Mouse (Mus musculus) frontal cortex, postnatal 36 days (tissue): ENCODE measurements at regions not wholly inside any gene's neighbourhood (a gene's known extent, or its start where the extent isn't known, plus 50 kb on each side); places are given as distances from the start of the nearest gene placed in this dataset.
A peak's percentile ranks its signal among the peaks of the same experiment; 100 is the strongest.

Experiments used
- DNase-seq, 2 experiments: peaks; one replicate each; pipeline ENCODE4 v3.0.0; 2022; ENCODE audit warnings: low spot score in 2 of 2

DNA sequence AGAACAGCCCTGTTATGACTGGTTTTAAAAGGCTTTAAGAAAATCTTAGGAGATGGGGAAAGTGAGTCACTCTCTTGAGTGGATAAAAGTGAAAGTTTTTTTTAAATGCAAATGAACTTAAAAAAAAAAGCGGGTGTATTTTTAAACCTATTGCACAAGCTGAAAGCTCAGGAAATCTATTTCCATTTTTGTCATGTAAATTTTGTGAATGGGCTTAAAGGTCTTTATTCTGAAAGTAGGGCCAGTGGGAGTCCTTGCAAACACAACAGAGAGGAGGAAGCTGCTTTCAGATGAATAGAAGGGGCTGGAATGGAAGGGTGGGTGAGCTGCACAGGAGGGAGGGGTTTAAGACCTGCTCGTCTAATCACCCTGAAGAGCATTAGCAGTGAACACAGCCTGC lies 62.9 kb downstream of the Fam84a start:
- peak in 1 of 2 experiments; percentile 22 for DNase-seq

DNA sequence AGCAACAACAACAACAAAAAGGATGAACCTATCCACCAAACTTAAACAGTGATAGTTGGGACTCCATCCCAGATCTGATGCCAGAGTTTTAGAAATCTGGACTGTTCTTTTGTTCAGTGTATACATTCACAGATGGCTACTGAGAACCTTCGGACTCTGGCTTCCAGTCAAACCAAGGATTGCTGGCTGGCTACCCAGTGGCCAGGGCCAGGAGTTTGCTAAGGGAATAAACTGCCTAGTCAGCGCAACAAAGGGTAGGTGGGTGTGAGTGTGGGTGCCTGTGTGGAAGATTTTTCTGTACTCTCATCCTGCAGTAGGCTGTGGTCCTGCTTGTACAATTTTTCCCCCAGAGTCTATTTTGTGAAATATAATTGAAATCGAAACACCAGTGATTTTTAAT lies 69.1 kb downstream of the Fam84a start:
- peak; percentile 45 to 54 for DNase-seq

DNA sequence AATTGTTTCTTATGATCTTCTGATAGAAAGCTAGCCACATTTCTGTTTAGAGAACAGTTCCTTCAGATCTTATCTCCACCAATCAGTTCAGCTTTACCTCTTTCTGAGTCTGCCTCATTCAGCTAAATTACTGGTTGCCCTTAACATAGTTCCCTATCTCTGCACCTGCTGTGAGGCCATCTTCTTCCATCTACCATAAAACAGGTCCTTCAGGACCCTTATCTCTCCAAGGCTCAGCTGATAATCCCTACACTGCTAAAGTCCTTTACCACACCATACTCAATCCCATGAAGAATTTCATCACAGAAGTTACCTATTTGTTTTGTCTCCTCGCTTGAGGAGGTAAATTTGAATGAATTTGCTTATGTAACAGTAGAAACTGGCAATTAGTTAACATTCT lies 72.0 kb downstream of the Fam84a start:
- no peak for DNase-seq

DNA sequence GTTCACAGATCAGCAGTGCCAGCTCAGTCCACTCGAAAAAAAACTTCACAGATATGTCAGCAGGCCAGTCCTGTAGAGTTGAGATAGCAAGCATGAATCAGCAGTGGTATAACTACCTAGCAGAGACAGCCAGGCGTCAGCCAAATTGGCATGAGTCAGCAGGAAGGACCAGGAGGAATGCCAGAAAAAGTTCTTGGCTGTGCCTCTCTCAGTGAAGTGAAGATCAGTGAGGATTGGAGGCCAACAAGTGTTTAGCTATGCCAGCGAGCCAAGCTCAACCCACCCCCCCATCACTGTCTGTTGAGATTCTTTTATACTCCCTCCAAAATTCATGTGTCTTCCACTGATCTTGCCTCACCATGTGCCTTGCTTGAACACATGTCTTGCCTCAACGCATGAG lies 82.8 kb downstream of the Fam84a start:
- DNase-seq = peak; percentile 66 to 69

- DNase-seq = no peak
Observed at GRCm38 (mm10) chr12:14065401-14065800, 86.5 kb downstream of the Fam84a start.

- no peak for DNase-seq
Observed at GRCm38 (mm10) chr12:14063276-14063675, 88.6 kb downstream of the Fam84a start.

DNA sequence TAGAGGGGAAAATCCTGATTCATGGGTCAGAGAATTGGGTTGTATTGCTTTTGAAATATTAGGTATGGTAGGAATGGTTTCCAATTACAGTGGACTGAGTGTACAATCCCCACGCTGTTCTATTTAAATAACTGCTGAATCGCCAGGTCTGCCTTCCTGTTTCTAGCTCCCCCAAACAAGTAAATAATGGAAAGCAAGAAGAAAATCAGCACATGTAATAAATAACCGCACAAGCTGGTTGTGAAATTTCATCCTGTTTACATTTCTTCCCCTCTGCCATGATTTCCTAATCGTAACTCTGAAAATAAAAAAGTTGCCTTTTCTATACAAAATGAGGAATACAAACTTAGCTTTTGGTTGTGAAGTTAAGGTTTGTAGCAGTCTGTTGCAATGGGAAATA lies 95.7 kb downstream of the Fam84a start:
- DNase-seq = no peak

DNA sequence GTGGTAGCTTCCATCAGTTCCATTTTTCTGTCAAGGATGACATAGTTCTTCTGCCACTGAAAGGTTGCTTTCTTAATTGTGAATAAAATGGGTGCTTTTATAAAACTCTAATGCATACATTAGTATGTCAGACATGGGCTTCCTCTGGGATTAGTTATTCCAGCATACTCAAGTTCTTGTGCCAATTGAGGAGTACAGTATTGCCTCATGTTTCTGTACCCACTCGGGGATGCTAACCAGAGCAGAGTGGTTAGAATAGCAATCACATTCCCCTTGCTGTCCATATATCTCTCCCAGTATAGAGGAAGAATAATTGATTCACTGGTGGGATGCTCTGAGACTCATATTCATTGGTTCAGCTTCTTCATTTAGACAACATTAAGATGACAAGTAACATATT lies 119.5 kb downstream of the Fam84a start:
- DNase-seq = no peak

DNA sequence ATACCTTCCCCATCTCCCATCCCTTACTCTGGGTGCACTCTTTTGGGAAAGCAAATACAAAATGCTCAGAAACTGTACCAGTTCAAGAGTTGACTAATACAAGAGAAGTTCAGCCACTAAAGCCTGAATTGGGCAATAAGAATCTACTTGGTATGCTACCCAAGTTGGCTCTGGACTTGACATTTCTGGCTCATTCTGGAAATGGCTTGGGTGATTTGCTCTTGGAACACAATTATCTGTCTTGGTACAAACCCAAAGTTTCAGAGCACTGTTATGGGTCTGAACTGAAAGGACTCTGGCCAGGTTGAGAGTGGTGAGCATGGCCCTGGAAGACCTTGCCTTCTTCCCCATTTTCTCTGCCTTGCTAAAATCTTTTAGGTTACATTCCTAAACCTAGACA lies 136.6 kb downstream of the Fam84a start:
- DNase-seq = no peak

DNA sequence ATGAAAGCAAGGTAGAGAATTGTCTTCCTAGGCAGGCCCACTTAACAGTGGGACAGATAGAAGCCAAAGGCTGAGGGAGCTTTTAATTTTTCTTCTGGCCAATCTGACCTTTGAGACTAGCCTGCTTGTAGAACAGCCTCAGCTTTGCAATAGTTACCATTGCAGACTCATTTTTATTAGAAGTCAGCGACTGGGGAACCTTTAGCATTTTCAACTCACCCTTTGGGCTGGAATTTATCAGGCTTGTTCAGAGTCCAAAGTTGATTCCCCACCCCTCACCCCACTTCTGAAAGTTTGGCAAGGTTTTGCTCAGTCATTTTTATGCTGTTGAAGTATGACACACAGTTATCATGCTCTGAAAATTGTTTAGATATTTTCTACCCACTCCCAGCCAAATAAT lies 145.9 kb downstream of the Fam84a start:
- DNase-seq = no peak

DNA sequence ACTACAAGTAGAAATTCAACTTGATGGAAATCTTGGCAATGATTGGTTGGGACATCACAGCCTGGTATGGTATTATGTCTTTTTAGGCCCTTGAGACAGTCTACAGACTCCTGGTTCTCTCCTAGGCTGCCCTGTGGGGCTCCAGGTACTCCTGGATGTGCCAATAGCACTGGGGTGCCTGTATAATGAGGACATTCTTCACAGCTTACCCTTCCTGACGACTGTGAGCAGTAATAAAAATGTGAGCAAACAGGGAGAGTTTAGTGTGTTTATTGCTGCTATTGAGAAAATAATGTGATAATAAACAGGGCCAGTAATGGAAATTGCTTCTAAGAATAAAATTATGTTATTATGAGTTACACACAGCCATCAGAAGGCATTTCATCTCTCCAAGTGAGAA lies 150.2 kb downstream of the Fam84a start:
- DNase-seq = no peak

DNA sequence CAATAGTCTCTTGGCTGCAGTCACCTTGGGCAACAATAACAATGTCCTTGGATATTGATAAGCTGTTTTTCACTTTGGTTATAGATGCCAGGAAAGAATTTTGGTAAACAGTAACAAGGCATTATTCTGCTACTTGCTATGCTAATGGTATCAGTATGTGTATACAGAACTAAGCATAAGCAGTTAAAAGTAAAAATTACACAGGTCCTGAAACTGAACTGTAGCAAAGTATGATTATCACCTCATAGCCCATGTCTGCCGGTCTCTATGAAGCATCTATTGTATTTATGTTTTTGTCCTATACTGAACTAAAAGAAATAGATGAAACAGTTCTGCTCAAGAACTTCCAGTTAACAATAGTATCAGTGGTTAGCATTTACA lies 167.5 kb downstream of the Fam84a start:
- no peak for DNase-seq

DNA sequence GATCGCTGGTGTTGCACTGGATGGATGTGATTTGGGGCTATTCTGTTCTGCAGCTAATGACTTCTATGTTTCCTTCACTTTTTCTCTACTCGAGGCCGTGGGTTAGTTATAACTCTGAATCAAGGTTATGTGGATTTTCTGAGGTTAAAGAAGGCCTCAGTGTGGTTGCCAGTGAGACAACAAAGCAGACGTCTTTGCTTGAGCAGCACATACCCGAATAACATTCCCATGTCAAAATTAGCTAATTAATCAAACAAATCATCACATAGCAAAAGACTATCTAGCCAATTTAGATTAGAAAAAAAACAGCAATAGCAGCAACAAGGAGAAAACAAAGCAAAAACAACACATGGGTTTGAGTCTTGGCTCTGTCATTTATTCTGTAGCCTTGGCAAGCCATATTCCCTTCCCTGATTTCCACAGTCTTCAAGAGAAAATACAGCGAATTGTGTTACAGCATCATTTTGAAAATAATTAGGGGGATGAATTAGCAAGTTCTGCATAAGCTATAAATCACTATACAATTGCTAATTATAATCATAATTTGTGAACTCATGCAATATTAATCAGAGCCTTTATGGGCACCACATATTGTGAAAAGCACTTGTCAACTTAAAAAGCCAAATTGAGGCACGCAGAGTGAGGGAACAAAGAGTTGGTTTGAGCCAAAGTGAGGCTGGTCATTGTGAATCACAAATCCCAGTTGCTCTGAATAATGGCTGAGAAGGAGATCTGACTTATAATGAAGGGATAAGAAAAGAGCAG lies 168.0 kb downstream of the Fam84a start:
- no peak for DNase-seq

DNA sequence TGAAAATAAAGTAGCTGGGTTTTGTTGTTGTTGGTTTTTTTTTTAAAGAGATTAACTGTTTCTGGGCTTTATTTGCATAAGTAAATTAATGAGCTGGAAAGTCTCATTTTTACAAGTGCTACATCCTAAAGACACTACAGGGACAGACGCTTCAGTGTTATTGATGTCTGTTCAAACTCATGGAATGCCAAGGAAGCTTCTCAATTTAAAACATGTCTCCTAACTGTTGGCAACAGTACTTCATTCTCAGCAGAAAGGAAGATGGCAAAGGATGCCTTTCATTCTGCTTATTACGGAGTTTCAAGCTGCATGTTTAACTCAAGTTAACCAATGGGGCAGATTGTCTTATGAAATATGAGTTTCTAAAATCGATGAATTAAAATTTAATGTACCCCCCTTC lies 187.3 kb downstream of the Fam84a start:
- no peak for DNase-seq

DNA sequence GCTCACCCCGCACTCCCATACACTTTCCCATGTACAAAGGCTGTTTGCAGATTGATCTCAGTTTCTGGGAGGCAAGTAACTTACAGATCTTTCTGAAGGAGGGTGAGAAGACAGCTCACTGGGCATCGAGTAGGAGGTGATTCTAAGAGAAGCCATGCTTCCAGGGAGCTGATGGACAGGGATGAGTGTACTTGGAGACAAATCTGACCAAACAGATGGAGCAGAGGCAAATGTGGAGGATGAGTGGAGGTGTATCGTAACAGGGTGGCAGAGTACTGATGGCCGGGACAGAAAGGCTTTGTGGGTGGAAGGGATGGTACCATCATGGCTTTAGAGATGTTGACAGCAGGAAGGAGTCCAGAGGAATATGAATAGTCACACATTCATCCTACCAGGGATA lies 212.4 kb downstream of the Fam84a start:
- peak; percentile 68 to 83 for DNase-seq

DNA sequence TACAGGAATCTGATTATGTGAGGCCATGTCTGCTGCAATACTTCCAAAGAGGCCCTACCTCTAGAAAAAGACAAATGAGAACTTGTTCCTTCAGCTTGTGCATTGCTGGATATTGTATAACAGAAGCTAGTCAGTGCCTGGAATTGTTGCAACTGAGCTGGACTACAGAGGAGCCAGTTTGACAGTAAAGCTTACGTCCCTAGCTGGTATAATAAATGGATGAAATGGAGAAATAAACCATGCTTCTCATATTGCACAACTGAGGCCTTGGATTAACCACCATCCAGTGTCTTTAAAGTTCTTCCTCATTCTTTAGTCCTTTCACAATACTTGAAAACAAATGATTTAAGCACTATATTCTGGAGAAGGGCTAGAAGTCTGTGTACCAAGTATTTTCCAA lies 230.8 kb downstream of the Fam84a start:
- no peak for DNase-seq

GRCm38 (mm10) chr12:13883317-13883716 lies 268.5 kb downstream of the Fam84a start:
- no peak for DNase-seq

- DNase-seq = no peak
Observed at GRCm38 (mm10) chr12:13869161-13869560, 282.7 kb downstream of the Fam84a start.

DNA sequence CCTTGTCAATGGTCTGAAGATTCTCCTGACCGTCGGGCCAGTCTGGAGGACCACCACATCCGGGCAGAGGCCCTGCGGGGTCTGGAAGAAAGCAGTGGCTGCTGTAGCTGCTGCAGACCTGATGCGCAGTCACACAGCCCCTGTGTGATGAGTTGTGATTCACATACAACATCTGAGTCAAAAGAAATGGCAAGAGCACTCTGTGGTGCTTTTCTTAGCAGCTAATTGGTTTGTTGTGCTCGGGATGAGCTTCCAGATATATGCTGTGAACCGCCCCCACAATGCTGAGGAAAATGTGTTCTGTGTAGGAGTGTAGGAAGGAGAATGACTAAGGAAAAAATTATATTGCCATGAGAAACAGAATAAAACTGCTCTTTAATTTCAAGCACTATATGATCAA lies 290.6 kb downstream of the Fam84a start:
- peak; percentile 59 to 78 for DNase-seq

DNA sequence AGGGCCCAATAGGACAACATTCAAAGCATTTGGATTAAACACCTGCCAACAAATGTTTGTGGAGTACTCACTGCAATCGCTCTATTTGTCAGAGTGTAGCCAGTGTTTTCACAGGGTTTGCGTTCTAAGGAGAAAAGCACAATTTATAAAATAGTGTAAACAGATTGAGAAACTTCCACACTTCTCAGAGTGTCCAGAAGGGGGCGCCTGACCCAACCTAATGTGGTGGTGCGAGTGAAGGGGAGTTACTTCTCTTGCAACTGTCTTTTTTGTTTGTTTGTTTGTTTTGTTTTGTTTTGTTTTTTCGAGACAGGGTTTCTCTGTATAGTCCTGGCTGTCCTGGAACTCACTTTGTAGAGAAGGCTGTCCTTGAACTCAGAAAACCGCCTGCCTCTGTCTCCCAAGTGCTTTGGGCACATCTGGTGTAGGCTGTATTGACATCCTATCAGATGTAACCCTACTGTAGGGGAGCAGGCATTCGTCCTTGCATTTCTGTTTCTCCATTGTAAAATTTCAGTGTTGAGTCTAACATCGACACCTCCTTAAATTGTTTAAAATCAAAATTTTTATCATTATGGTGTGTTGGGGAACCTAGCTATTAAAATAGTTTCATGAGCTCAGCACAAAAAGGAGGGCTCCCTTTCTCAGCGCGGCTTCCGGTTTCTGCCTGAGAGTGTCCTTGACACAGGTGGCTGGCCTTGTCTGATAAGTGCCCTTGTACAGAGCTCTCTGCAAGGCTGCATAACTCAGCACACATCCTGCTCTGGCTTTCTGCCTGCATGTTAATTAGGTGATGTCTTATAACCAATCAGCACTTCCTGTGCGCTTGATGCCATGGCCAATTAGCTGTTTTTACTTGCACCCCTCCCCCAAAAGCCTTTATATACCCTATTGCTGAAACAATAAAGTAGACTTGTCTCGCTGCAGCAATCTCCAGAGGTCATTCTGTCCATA lies 307.0 kb downstream of the Fam84a start:
- peak; percentile 32 to 55 for DNase-seq

- no peak for DNase-seq
Observed at GRCm38 (mm10) chr12:13843423-13844080, 308.3 kb downstream of the Fam84a start.

GRCm38 (mm10) chr12:13841238-13841637 lies 310.6 kb downstream of the Fam84a start:
- DNase-seq = no peak
